Mouse (Mus musculus) olfactory bulb, adult 2 months (tissue): Measurements from ENCODE around the gene Meis2.

Experiments used
- CTCF ChIP-seq: fragments of 200-500 bp; IDR thresholded peaks from 2 replicates; pipeline ENCODE4 v1.5.1; 2012; ENCODE audit warnings: low read depth, mild to moderate bottlenecking, low read length, moderate library complexity; ENCODE audit not compliant: insufficient read depth
- POLR2A ChIP-seq: fragments of 200-500 bp; IDR thresholded peaks from 2 replicates; pipeline ENCODE4 v1.6.1; 2012; ENCODE audit warnings: mild to moderate bottlenecking, low read depth, low read length, moderate library complexity; ENCODE audit not compliant: insufficient read depth

DNA sequence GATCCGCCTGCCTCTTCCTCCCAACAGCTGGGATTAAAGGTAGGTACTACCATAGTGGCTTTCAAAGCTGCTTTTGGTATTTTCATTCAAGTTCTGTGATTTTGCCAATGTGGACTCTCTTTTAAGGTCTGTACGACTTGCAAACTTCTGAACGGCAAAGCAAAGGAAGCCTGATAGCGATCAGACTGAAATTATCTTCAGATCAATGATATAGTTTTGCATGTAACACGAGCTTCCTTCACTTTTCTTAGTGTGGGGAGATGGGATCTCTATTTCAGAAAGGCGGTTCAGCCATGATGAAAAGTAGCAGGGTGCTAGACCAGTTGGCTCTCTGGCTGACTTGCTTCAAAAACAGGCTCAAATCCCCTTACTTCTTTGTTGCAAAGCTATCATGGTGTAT is 76.4 kb downstream of the Meis2 start:
- no peak for TF ChIP-seq POLR2A
- TF ChIP-seq CTCF = no peak
